Mouse (Mus musculus) CH12.LX (cell line): Measurements from ENCODE around the gene Tssk6. TPM values are rescaled to one million over a fixed set of nuclear protein-coding genes. Genes with fewer than 3 reads are reported as not detected.
A peak's percentile ranks its signal among the peaks of the same experiment; 100 is the strongest.

Experiments
- DNase-seq: peaks from one replicate; pipeline ENCODE4 v3.0.0-alpha.2; 2013; ENCODE audit errors: extremely low read depth
- H3K27ac ChIP-seq: 2 replicates; pipeline ENCODE4 v1.5.1; 2012; ENCODE audit warnings: low read depth, mild to moderate bottlenecking, control low read depth, moderate library complexity; ENCODE audit not compliant: insufficient read depth
- H3K27me3 ChIP-seq: replicated peaks from 2 replicates; pipeline ENCODE3; 2012; ENCODE audit warnings: inconsistent platforms
- H3K36me3 ChIP-seq, 2 experiments: replicated peaks in 1 of 2; 2 replicates each; pipeline versions ENCODE3 to v1.6.1; 2012; ENCODE audit warnings: inconsistent platforms in 1 of 2, low read length in 1 of 2, mild to moderate bottlenecking in 1 of 2, mixed read lengths in 1 of 2, moderate library complexity in 1 of 2; ENCODE audit not compliant: control insufficient read depth in 1 of 2, insufficient read depth in 1 of 2
- H3K4me1 ChIP-seq, 2 experiments: 2 replicates each; pipeline ENCODE4 v1.6.1; 2012; ENCODE audit warnings: inconsistent platforms in 1 of 2, moderate library complexity in 1 of 2; ENCODE audit not compliant: insufficient read depth in 2 of 2, control insufficient read depth in 1 of 2
- H3K4me2 ChIP-seq: 2 replicates; pipeline ENCODE4 v1.6.1; 2012; ENCODE audit warnings: low read depth, mild to moderate bottlenecking, control low read depth; ENCODE audit not compliant: poor library complexity, insufficient read depth, severe bottlenecking
- H3K4me3 ChIP-seq, 3 experiments: fragments of 150-350 bp in 1 of 3; sonication (generic) in 1 of 3; replicated peaks in 1 of 3; 2 replicates each; pipeline versions ENCODE3 to v1.5.1; 2011 to 2012; ENCODE audit warnings: low read depth in 2 of 3, low read length in 2 of 3, mild to moderate bottlenecking in 2 of 3, moderate library complexity in 2 of 3, control low read depth in 1 of 3, improper control_type of control experiment in 1 of 3, inconsistent platforms in 1 of 3, mixed read lengths in 1 of 3; ENCODE audit not compliant: poor library complexity in 1 of 3
- H3K79me2 ChIP-seq: replicated peaks from 2 replicates; pipeline ENCODE4 v1.6.1; 2012; ENCODE audit warnings: mild to moderate bottlenecking, moderate library complexity; ENCODE audit not compliant: control insufficient read depth, poor library complexity, insufficient read depth, severe bottlenecking; ENCODE audit errors: extremely low read depth
- H3K9ac ChIP-seq: 2 replicates; pipeline ENCODE4 v1.6.1; 2012; ENCODE audit warnings: low read depth, mild to moderate bottlenecking, control low read depth, moderate library complexity; ENCODE audit not compliant: insufficient read depth
- H3K9me3 ChIP-seq: replicated peaks from 2 replicates; pipeline ENCODE3; 2012; ENCODE audit warnings: low read length, inconsistent platforms, mixed read lengths
- BHLHE40 ChIP-seq: IDR thresholded peaks from 2 replicates; pipeline ENCODE4 v1.6.1; 2011; ENCODE audit warnings: mild to moderate bottlenecking, low read depth, low read length, improper control_type of control experiment
- CHD1 ChIP-seq: IDR thresholded peaks from 2 replicates; pipeline ENCODE4 v1.6.1; 2012; ENCODE audit warnings: low read depth, low read length, improper control_type of control experiment, inconsistent platforms
- CHD2 ChIP-seq: IDR thresholded peaks from 2 replicates; pipeline ENCODE4 v1.6.1; 2011; ENCODE audit warnings: low read length, improper control_type of control experiment
- E2F4 ChIP-seq: IDR thresholded peaks from 2 replicates; pipeline ENCODE4 v1.6.1; 2011; ENCODE audit warnings: low read depth, low read length, improper control_type of control experiment; ENCODE audit not compliant: insufficient replicate concordance
- ELF1 ChIP-seq: IDR thresholded peaks from 2 replicates; pipeline ENCODE4 v1.6.1; 2014; ENCODE audit warnings: low read depth, mild to moderate bottlenecking, inconsistent platforms, low read length, improper control_type of control experiment
- EP300 ChIP-seq: IDR thresholded peaks from 2 replicates; pipeline ENCODE4 v1.6.1; 2011; ENCODE audit warnings: low read length, improper control_type of control experiment
- ETS1 ChIP-seq: conservative IDR thresholded peaks from 2 replicates; pipeline ENCODE4 v1.6.1; 2012; ENCODE audit warnings: low read depth, mild to moderate bottlenecking, inconsistent platforms, low read length, improper control_type of control experiment, moderate library complexity
- GABPA ChIP-seq: IDR thresholded peaks from 2 replicates; pipeline ENCODE4 v1.6.1; 2012; ENCODE audit warnings: low read depth, low read length, improper control_type of control experiment, inconsistent platforms; ENCODE audit not compliant: insufficient replicate concordance
- HCFC1 ChIP-seq: IDR thresholded peaks from 2 replicates; pipeline ENCODE4 v1.6.1; 2012; ENCODE audit warnings: low read depth, mild to moderate bottlenecking, inconsistent platforms, low read length, improper control_type of control experiment
- IRF4 ChIP-seq: IDR thresholded peaks from 2 replicates; pipeline ENCODE4 v1.6.1; 2014; ENCODE audit warnings: low read depth, mild to moderate bottlenecking, inconsistent platforms, low read length, improper control_type of control experiment
- JUN ChIP-seq: IDR thresholded peaks from 2 replicates; pipeline ENCODE4 v1.6.1; 2011; ENCODE audit warnings: low read depth, mild to moderate bottlenecking, low read length, improper control_type of control experiment, moderate library complexity; ENCODE audit not compliant: insufficient read depth
- JUND ChIP-seq: conservative IDR thresholded peaks from 2 replicates; pipeline ENCODE4 v1.6.1; 2011; ENCODE audit warnings: low read depth, low read length, improper control_type of control experiment
- MAFK ChIP-seq: IDR thresholded peaks from 2 replicates; pipeline ENCODE4 v1.6.1; 2011; ENCODE audit warnings: low read length, improper control_type of control experiment; ENCODE audit not compliant: insufficient replicate concordance
- MAX ChIP-seq: IDR thresholded peaks from 2 replicates; pipeline ENCODE4 v1.6.1; 2011; ENCODE audit warnings: low read length, improper control_type of control experiment
- MAZ ChIP-seq: IDR thresholded peaks from 2 replicates; pipeline ENCODE4 v1.6.1; 2012; ENCODE audit warnings: low read depth, mild to moderate bottlenecking, inconsistent platforms, low read length, improper control_type of control experiment, moderate library complexity
- MEF2A ChIP-seq: IDR thresholded peaks from 2 replicates; pipeline ENCODE4 v1.6.1; 2014; ENCODE audit warnings: low read depth, mild to moderate bottlenecking, inconsistent platforms, low read length, improper control_type of control experiment, borderline replicate concordance
- MXI1 ChIP-seq: IDR thresholded peaks from 2 replicates; pipeline ENCODE4 v1.6.1; 2011; ENCODE audit warnings: mild to moderate bottlenecking, low read depth, low read length, improper control_type of control experiment
- MYC ChIP-seq: IDR thresholded peaks from 2 replicates; pipeline ENCODE4 v1.6.1; 2011; ENCODE audit warnings: low read depth, mild to moderate bottlenecking, improper control_type of control experiment, low read length
- NELFE ChIP-seq: IDR thresholded peaks from 2 replicates; pipeline ENCODE4 v1.6.1; 2011; ENCODE audit warnings: low read depth, low read length, improper control_type of control experiment
- NRF1 ChIP-seq: IDR thresholded peaks from 2 replicates; pipeline ENCODE4 v1.6.1; 2014; ENCODE audit warnings: low read depth, mild to moderate bottlenecking, inconsistent platforms, low read length, improper control_type of control experiment, moderate library complexity
- POLR2A ChIP-seq: IDR thresholded peaks from 2 replicates; pipeline ENCODE4 v1.6.1; 2011; ENCODE audit warnings: low read depth, mild to moderate bottlenecking, improper control_type of control experiment, low read length
- POLR2AphosphoS2 ChIP-seq: IDR thresholded peaks from 2 replicates; pipeline ENCODE4 v1.6.1; 2011; ENCODE audit warnings: low read depth, low read length, improper control_type of control experiment
- RCOR1 ChIP-seq: conservative IDR thresholded peaks from 2 replicates; pipeline ENCODE4 v1.6.1; 2012; ENCODE audit warnings: low read depth, mild to moderate bottlenecking, inconsistent platforms, low read length, improper control_type of control experiment
- SIN3A ChIP-seq: IDR thresholded peaks from 2 replicates; pipeline ENCODE4 v1.6.1; 2012; ENCODE audit warnings: low read length, improper control_type of control experiment, inconsistent platforms
- TBP ChIP-seq: conservative IDR thresholded peaks from 2 replicates; pipeline ENCODE4 v1.6.1; 2011; ENCODE audit warnings: low read depth, low read length, improper control_type of control experiment
- TCF12 ChIP-seq: IDR thresholded peaks from 2 replicates; pipeline ENCODE4 v1.6.1; 2014; ENCODE audit warnings: low read depth, mild to moderate bottlenecking, inconsistent platforms, low read length, improper control_type of control experiment
- USF1 ChIP-seq: IDR thresholded peaks from 2 replicates; pipeline ENCODE4 v1.6.1; 2014; ENCODE audit warnings: low read depth, mild to moderate bottlenecking, inconsistent platforms, low read length, improper control_type of control experiment
- USF2 ChIP-seq: conservative IDR thresholded peaks from 2 replicates; pipeline ENCODE4 v1.6.1; 2011; ENCODE audit warnings: low read depth, low read length, improper control_type of control experiment
- ZC3H11A ChIP-seq: IDR thresholded peaks from 2 replicates; pipeline ENCODE4 v1.6.1; 2012; ENCODE audit warnings: low read depth, mild to moderate bottlenecking, inconsistent platforms, low read length, improper control_type of control experiment
- ZKSCAN1 ChIP-seq: IDR thresholded peaks from 2 replicates; pipeline ENCODE4 v1.6.1; 2012; ENCODE audit warnings: low read depth, inconsistent platforms, low read length, improper control_type of control experiment, borderline replicate concordance
- ZMIZ1 ChIP-seq: IDR thresholded peaks from 2 replicates; pipeline ENCODE4 v1.6.1; 2012; ENCODE audit warnings: low read depth, mild to moderate bottlenecking, inconsistent platforms, low read length, improper control_type of control experiment
- dilution Hi-C: fragments of 300-500 bp; cut with MboI; formaldehyde crosslinking; loops from 2 replicates; pipeline ENCODE4 v1.14.3; 2020; ENCODE audit warnings: low sequenced_read_pairs; ENCODE audit not compliant: extremely low pct_unique_long_range_greater_than_20kb, extremely low pct_ligation_motif_present
- in situ Hi-C: fragments of 300-500 bp; cut with MboI; formaldehyde crosslinking; loops from 3 replicates; pipeline ENCODE4 v1.14.3; 2019; ENCODE audit warnings: low sequenced_read_pairs, low pct_ligation_motif_present, low pct_unique_long_range_greater_than_20kb, mixed read lengths
- polyA plus RNA-seq: library from polyadenylated mRNA; unstranded; fragments of >175 nt; gene quantifications from 2 replicates; pipeline ENCODE4 v1.2.1, GENCODE M21; 2012; ENCODE audit warnings: low read depth; ENCODE audit not compliant: insufficient read length
- total RNA-seq, 2 experiments: library from RNA; depleted of rRNA; stranded (reverse); fragments of 300-350 nt in 1 of 2; fragments of >200 nt in 1 of 2; gene quantifications; 2 replicates each; pipeline ENCODE4 v1.2.3; 2012 to 2014

Tssk6 gene
- total and polyA plus RNA-seq, 3 experiments, result 0.44 to 1.8 (median 1.7) TPM

GRCm38 (mm10) chr8:69919010-69919409, 17.0 kb downstream of the Tssk6 start (continued):
- TF ChIP-seq TBP (no peak), POLR2A (0 out of 2 replicates have a peak, but pooled peaks have one; percentile 29), USF2 (no peak), MAX (no peak), ZC3H11A (peak; percentile 64), POLR2AphosphoS2 (no peak), E2F4 (no peak)

GRCm38 (mm10) chr8:69919876-69920662, 18.1 kb downstream of the Tssk6 start:
- peak; percentile 99 for DNase-seq
- Histone ChIP-seq H3K9me3 (no peaks in the 10 kb centered on the region), H3K4me1 (peaks cover 28 to 52% of the 10 kb centered on the region in 2 experiments), H3K36me3 (peaks cover 31 to 75% of the 10 kb centered on the region in 2 experiments), H3K79me2 (peaks cover 14% of the 10 kb centered on the region), H3K4me2 (peak overlapping the region; percentile 84), H3K4me3 (peak overlapping the region in 2 of 3 experiments; percentile 12 to 26), H3K27me3 (no peaks in the 10 kb centered on the region), H3K9ac (peak overlapping the region; percentile 83), H3K27ac (peak overlapping the region; percentile 98)
- dilution Hi-C loops, result no loop called here
- TF ChIP-seq MEF2A (peak; percentile 94), POLR2AphosphoS2 (no peak), NELFE (no peak), ZKSCAN1 (no peak), GABPA (no peak), BHLHE40 (peak; percentile 97), ZMIZ1 (no peak), MXI1 (peak; percentile 90), JUN (peak; percentile 99), E2F4 (no peak), USF1 (peak; percentile 98), IRF4 (peak; percentile 100), SIN3A (peak; percentile 95), USF2 (peak; percentile 99), JUND (peak; percentile 97), MAZ (peak; percentile 79; the same call in 1 of the 2 replicates), NRF1 (peak; percentile 76), POLR2A (peak; percentile 47; the same call in 1 of the 2 replicates), MAFK (no peak), CHD2 (peak; percentile 67; the same call in 1 of the 2 replicates), MYC (peak; percentile 70), EP300 (peak; percentile 93), ELF1 (peak; percentile 86), ZC3H11A (peak; percentile 94), TCF12 (peak; percentile 83), MAX (peak; percentile 97), HCFC1 (peak; percentile 64), RCOR1 (peak; percentile 93), CHD1 (no peak), TBP (peak; percentile 84), ETS1 (peak; percentile 97)
- in situ Hi-C loops, result loop anchor here (5.0 kb wide), 1 partner anchor 82 kb away; no protein-coding TSS in a partner anchor
